Mouse (Mus musculus): ENCODE measurements around the gene Gabrr2.

Gene Gabrr2

GRCm38 (mm10) chr4:33067826-33068225 lies 5.0 kb downstream of the Gabrr2 start:
- in situ Hi-C loops (cut with MboI; ENCODE audit: unreplicated experiment in 2 of 2), result no loop called here

- in situ Hi-C loops (cut with MboI; ENCODE audit: unreplicated experiment in 2 of 2), result no loop called here
Observed at GRCm38 (mm10) chr4:33068894-33069293, 6.1 kb downstream of the Gabrr2 start.

- in situ Hi-C loops (cut with MboI; ENCODE audit: unreplicated experiment in 2 of 2), result no loop called here
Observed at GRCm38 (mm10) chr4:33070326-33070725, 7.5 kb downstream of the Gabrr2 start.

- in situ Hi-C loops (cut with MboI; ENCODE audit: unreplicated experiment in 2 of 2), result no loop called here
Observed at GRCm38 (mm10) chr4:33071337-33071736, 8.5 kb downstream of the Gabrr2 start.

- in situ Hi-C loops (cut with MboI; ENCODE audit: unreplicated experiment in 2 of 2), result no loop called here
Observed at GRCm38 (mm10) chr4:33072526-33073161, 9.8 kb downstream of the Gabrr2 start.

- in situ Hi-C loops (cut with MboI; ENCODE audit: unreplicated experiment in 2 of 2), result no loop called here
Observed at GRCm38 (mm10) chr4:33074406-33074805, 11.6 kb downstream of the Gabrr2 start.

- in situ Hi-C loops (cut with MboI; ENCODE audit: unreplicated experiment in 2 of 2), result no loop called here
Observed at GRCm38 (mm10) chr4:33074851-33075250, 12.1 kb downstream of the Gabrr2 start.

- in situ Hi-C loops (cut with MboI; ENCODE audit: unreplicated experiment in 2 of 2), result no loop called here
Observed at GRCm38 (mm10) chr4:33075776-33076524, 13.2 kb downstream of the Gabrr2 start.

GRCm38 (mm10) chr4:33077161-33077560 lies 14.4 kb downstream of the Gabrr2 start:
- in situ Hi-C loops (cut with MboI; ENCODE audit: unreplicated experiment in 2 of 2), result no loop called here

- in situ Hi-C loops (cut with MboI; ENCODE audit: unreplicated experiment in 2 of 2), result no loop called here
Observed at GRCm38 (mm10) chr4:33077724-33078123, 14.9 kb downstream of the Gabrr2 start.

GRCm38 (mm10) chr4:33078492-33078891 lies 15.7 kb downstream of the Gabrr2 start:
- in situ Hi-C loops (cut with MboI; ENCODE audit: unreplicated experiment in 2 of 2), result no loop called here

- in situ Hi-C loops (cut with MboI; ENCODE audit: unreplicated experiment in 2 of 2), result no loop called here
Observed at GRCm38 (mm10) chr4:33099118-33099694, 36.4 kb downstream of the Gabrr2 start.

GRCm38 (mm10) chr4:33109720-33110458 lies 47.1 kb downstream of the Gabrr2 start:
- in situ Hi-C loops (cut with MboI; ENCODE audit: unreplicated experiment in 2 of 2), result loop anchor here (10.0 kb wide), 3 partner anchors 85 to 1135 kb away; no protein-coding TSS in a partner anchor

- in situ Hi-C loops (cut with MboI; ENCODE audit: unreplicated experiment in 2 of 2), result loop anchor here (10.0 kb wide), 3 partner anchors 86 to 1136 kb away; no protein-coding TSS in a partner anchor
Observed at GRCm38 (mm10) chr4:33110845-33111244, 48.0 kb downstream of the Gabrr2 start.

- in situ Hi-C loops (cut with MboI; ENCODE audit: unreplicated experiment in 2 of 2), result loop anchor here (10.0 kb wide), 3 partner anchors 87 to 1137 kb away; no protein-coding TSS in a partner anchor
Observed at GRCm38 (mm10) chr4:33111358-33111757, 48.6 kb downstream of the Gabrr2 start.

GRCm38 (mm10) chr4:33112866-33113265 lies 50.1 kb downstream of the Gabrr2 start:
- in situ Hi-C loops (cut with MboI; ENCODE audit: unreplicated experiment in 2 of 2), result loop anchor here (10.0 kb wide), 3 partner anchors 88 to 1138 kb away; no protein-coding TSS in a partner anchor

- in situ Hi-C loops (cut with MboI; ENCODE audit: unreplicated experiment in 2 of 2), result loop anchor here (5.0 to 10.0 kb wide), 9 partner anchors 94 to 1144 kb away; partner anchors contain the start of gene Ankrd6 (in 2 of the 2)
Observed at GRCm38 (mm10) chr4:33119118-33119517, 56.3 kb downstream of the Gabrr2 start.

- in situ Hi-C loops (cut with MboI; ENCODE audit: unreplicated experiment in 2 of 2), result no loop called here
Observed at GRCm38 (mm10) chr4:33124493-33124892, 61.7 kb downstream of the Gabrr2 start.

- in situ Hi-C loops (cut with MboI; ENCODE audit: unreplicated experiment in 2 of 2), result no loop called here
Observed at GRCm38 (mm10) chr4:33125409-33126084, 62.7 kb downstream of the Gabrr2 start.

GRCm38 (mm10) chr4:33132221-33132620 lies 69.4 kb downstream of the Gabrr2 start, which contains the start of gene Gabrr1:
Gabrr1 (plus strand) TSS chr4:33132521.
- in situ Hi-C loops (cut with MboI; ENCODE audit: unreplicated experiment in 2 of 2), result no loop called here
